In the genomic region with DNA sequence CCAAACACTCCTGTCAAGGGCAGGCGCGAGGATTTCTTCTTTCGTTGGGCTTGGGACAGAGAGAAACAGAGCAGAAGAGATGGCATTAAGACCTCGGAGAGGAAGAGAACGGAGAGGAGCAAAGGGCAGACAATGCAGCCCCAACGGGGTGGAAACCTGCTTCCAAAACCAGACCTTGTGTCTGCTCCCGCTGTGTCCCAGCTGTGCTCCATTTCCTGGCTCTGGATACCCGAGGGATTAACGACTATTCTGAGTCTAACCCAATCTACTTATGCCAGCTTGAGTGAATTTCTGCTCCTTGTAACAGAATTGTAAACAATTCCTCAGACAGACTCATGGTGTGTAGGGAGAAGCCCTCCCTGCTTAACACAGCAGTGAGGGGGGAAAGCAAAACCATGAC, we compare ENCODE assay signal across 10 mouse cellular contexts. TPM values are rescaled to one million over a fixed set of nuclear protein-coding genes. Genes with fewer than 3 reads are reported as not detected.
DNase-seq lines count a peak whose midpoint lies in the region; ATAC-seq lines count a peak whose summit lies in the region.
"Had no signal": no experiment of that assay in that cellular context is flagged by ENCODE, and none has a peak within 500 bp of the region (broad histone marks: within the 10 kb centered on the region; RNA-seq: fewer than 3 reads in every experiment).

No protein-coding gene starts in this region.

- intact Hi-C loops in left cerebral cortex, postnatal 14 days (cut with DNase I) = no loop called here

- H3K36me3 ChIP-seq in forebrain, embryonic 11.5 days (ENCODE audit: control insufficient read depth, insufficient read depth, low read length) = no peaks in the 10 kb centered on the region
- no peaks in the 10 kb centered on the region for H3K36me3 ChIP-seq in forebrain, embryonic 15.5 days
- 0 out of 2 replicates have a peak, but pooled peaks cover 5% of the 10 kb centered on the region for H3K36me3 ChIP-seq in midbrain, embryonic 10.5 days
- no peaks in the 10 kb centered on the region for H3K36me3 ChIP-seq in midbrain, embryonic 16.5 days (ENCODE audit: control insufficient read depth, insufficient read depth, low read length)
- no peaks in the 10 kb centered on the region for H3K36me3 ChIP-seq in hindbrain, embryonic 14.5 days (replicated peaks; ENCODE audit: control insufficient read depth, insufficient read depth)
- no peaks in the 10 kb centered on the region for H3K36me3 ChIP-seq in stomach, embryonic 15.5 days
- H3K36me3 ChIP-seq: heart, embryonic 15.5 days had no signal

- no peak for ATAC-seq in forebrain, embryonic 11.5 days (replicated peaks; ENCODE audit: low FRiP score)
- ATAC-seq in forebrain, embryonic 15.5 days (replicated peaks) = no peak
- ATAC-seq in midbrain, embryonic 16.5 days = no peak
- no peak for ATAC-seq in hindbrain, embryonic 14.5 days (ENCODE audit: low FRiP score)
- ATAC-seq in stomach, embryonic 15.5 days (ENCODE audit: insufficient read depth, low FRiP score, low read depth) = no peak
- no peak for ATAC-seq in frontal cortex, adult (ENCODE audit: low TSS enrichment)

- H3K9me3 ChIP-seq in forebrain, embryonic 11.5 days (ENCODE audit: control insufficient read depth, low read length) = no peaks in the 10 kb centered on the region
- H3K9me3 ChIP-seq in forebrain, embryonic 15.5 days = no peaks in the 10 kb centered on the region
- H3K9me3 ChIP-seq in midbrain, embryonic 10.5 days (replicated peaks) = no peaks in the 10 kb centered on the region
- H3K9me3 ChIP-seq in midbrain, embryonic 16.5 days (replicated peaks; ENCODE audit: control insufficient read depth, low read length, poor library complexity, severe bottlenecking) = no peaks in the 10 kb centered on the region
- no peaks in the 10 kb centered on the region for H3K9me3 ChIP-seq in hindbrain, embryonic 14.5 days (ENCODE audit: control insufficient read depth, low read length)
- no peaks in the 10 kb centered on the region for H3K9me3 ChIP-seq in stomach, embryonic 15.5 days
- H3K9me3 ChIP-seq: heart, embryonic 15.5 days had no signal

- H3K4me2 ChIP-seq in forebrain, embryonic 11.5 days (ENCODE audit: low read depth, low read length, severe bottlenecking) = peak overlapping the region; percentile 18; the same call in 1 of the 2 replicates
- no peak overlapping the region for H3K4me2 ChIP-seq in forebrain, embryonic 15.5 days (replicated peaks)
- no peak overlapping the region for H3K4me2 ChIP-seq in midbrain, embryonic 16.5 days (ENCODE audit: low read length)
- no peak overlapping the region for H3K4me2 ChIP-seq in hindbrain, embryonic 14.5 days (replicated peaks)
- H3K4me2 ChIP-seq in stomach, embryonic 15.5 days = no peak overlapping the region
- H3K4me2 ChIP-seq: heart, embryonic 15.5 days had no signal

- H3K9ac ChIP-seq in forebrain, embryonic 11.5 days (ENCODE audit: low read length) = no peak overlapping the region
- no peak overlapping the region for H3K9ac ChIP-seq in forebrain, embryonic 15.5 days (replicated peaks)
- no peak overlapping the region for H3K9ac ChIP-seq in midbrain, embryonic 16.5 days (ENCODE audit: low read depth, low read length)
- H3K9ac ChIP-seq in hindbrain, embryonic 14.5 days = no peak overlapping the region
- no peak overlapping the region for H3K9ac ChIP-seq in stomach, embryonic 15.5 days
- H3K9ac ChIP-seq: heart, embryonic 15.5 days had no signal

- H3K4me3 ChIP-seq in forebrain, embryonic 11.5 days (ENCODE audit: low read depth, low read length) = no peak overlapping the region
- no peak overlapping the region for H3K4me3 ChIP-seq in forebrain, embryonic 15.5 days
- H3K4me3 ChIP-seq in midbrain, embryonic 10.5 days = 0 out of 2 replicates have a peak overlapping the region, but pooled peaks have one; percentile 19
- no peak overlapping the region for H3K4me3 ChIP-seq in midbrain, embryonic 16.5 days (ENCODE audit: low read depth, low read length)
- no peak overlapping the region for H3K4me3 ChIP-seq in hindbrain, embryonic 14.5 days (replicated peaks; ENCODE audit: low read length)
- no peak overlapping the region for H3K4me3 ChIP-seq in stomach, embryonic 15.5 days (replicated peaks)
- H3K4me3 ChIP-seq: heart, embryonic 15.5 days had no signal

- H3K27me3 ChIP-seq in forebrain, embryonic 11.5 days (ENCODE audit: control insufficient read depth, insufficient read depth, low read length) = no peaks in the 10 kb centered on the region
- H3K27me3 ChIP-seq in forebrain, embryonic 15.5 days = no peaks in the 10 kb centered on the region
- no peaks in the 10 kb centered on the region for H3K27me3 ChIP-seq in midbrain, embryonic 10.5 days (ENCODE audit: low read depth, poor library complexity, severe bottlenecking)
- no peaks in the 10 kb centered on the region for H3K27me3 ChIP-seq in midbrain, embryonic 16.5 days (ENCODE audit: control insufficient read depth, insufficient read depth, low read depth, low read length)
- no peaks in the 10 kb centered on the region for H3K27me3 ChIP-seq in hindbrain, embryonic 14.5 days (ENCODE audit: control insufficient read depth, insufficient read depth, low read length)
- H3K27me3 ChIP-seq in stomach, embryonic 15.5 days (replicated peaks) = no peaks in the 10 kb centered on the region
- H3K27me3 ChIP-seq: heart, embryonic 15.5 days had no signal

- H3K27ac ChIP-seq in forebrain, embryonic 11.5 days (ENCODE audit: low read depth, low read length) = peak overlapping the region; percentile 59
- H3K27ac ChIP-seq in forebrain, embryonic 15.5 days (replicated peaks) = no peak overlapping the region
- peak overlapping the region; percentile 77 for H3K27ac ChIP-seq in midbrain, embryonic 10.5 days (replicated peaks)
- H3K27ac ChIP-seq in midbrain, embryonic 16.5 days (ENCODE audit: low read length) = no peak overlapping the region
- peak overlapping the region; percentile 40 for H3K27ac ChIP-seq in hindbrain, embryonic 14.5 days
- peak overlapping the region; percentile 36; the same call in 1 of the 2 replicates for H3K27ac ChIP-seq in stomach, embryonic 15.5 days
- H3K27ac ChIP-seq: heart, embryonic 15.5 days had no signal

- H3K4me1 ChIP-seq in forebrain, embryonic 11.5 days (replicated peaks; ENCODE audit: control insufficient read depth, insufficient read depth, low read length) = peaks cover 35% of the 10 kb centered on the region
- peaks cover 55% of the 10 kb centered on the region for H3K4me1 ChIP-seq in forebrain, embryonic 15.5 days
- H3K4me1 ChIP-seq in midbrain, embryonic 10.5 days = peaks cover 93% of the 10 kb centered on the region
- peaks cover 2% of the 10 kb centered on the region; the same call in 1 of the 2 replicates for H3K4me1 ChIP-seq in midbrain, embryonic 16.5 days (ENCODE audit: control insufficient read depth, insufficient read depth, low read length)
- H3K4me1 ChIP-seq in hindbrain, embryonic 14.5 days (replicated peaks; ENCODE audit: control insufficient read depth, insufficient read depth, low read length) = peaks cover 22% of the 10 kb centered on the region
- peaks cover 36% of the 10 kb centered on the region for H3K4me1 ChIP-seq in stomach, embryonic 15.5 days

- no peak for DNase-seq in forebrain, embryonic 11.5 days (ENCODE audit: low spot score)
- peak; percentile 61 for DNase-seq in midbrain, embryonic 10.5 days (ENCODE audit: low spot score)
- DNase-seq in hindbrain, embryonic 14.5 days (ENCODE audit: low spot score) = no peak
- DNase-seq in left cerebral cortex, postnatal 14 days (ENCODE audit: low spot score in 2 of 2) = no peak
- DNase-seq: adrenal gland, postnatal 14 days had no signal

- 5% methylated on average over 9 of the region's 9 CpGs for WGBS in forebrain, embryonic 11.5 days
- 22% methylated on average over 9 of the region's 9 CpGs for WGBS in forebrain, embryonic 15.5 days
- WGBS in midbrain, embryonic 10.5 days = 5% methylated on average over 9 of the region's 9 CpGs
- WGBS in midbrain, embryonic 16.5 days = 6% methylated on average over 9 of the region's 9 CpGs
- 17% methylated on average over 9 of the region's 9 CpGs for WGBS in hindbrain, embryonic 14.5 days
- WGBS in stomach, embryonic 15.5 days = 27% methylated on average over 9 of the region's 9 CpGs

RNA-seq across cellular contexts. Expression of a gene that starts 51.3 kb away (rescaled TPM):
- polyA plus RNA-seq in forebrain, embryonic 11.5 days (2014; fragmentation: Nextera tagmentation; extraction: Ambion mirVana) = 122 and 125 TPM in 2 replicates
- 118 and 120 TPM in 2 replicates for polyA plus RNA-seq in forebrain, embryonic 15.5 days (2015; fragmentation: Nextera tagmentation; extraction: Ambion mirVana)
- polyA plus RNA-seq in midbrain, embryonic 10.5 days (2016; fragmentation: Nextera tagmentation; extraction: Ambion mirVana) = 130 and 135 TPM in 2 replicates
- 121 and 123 TPM in 2 replicates for polyA plus RNA-seq in midbrain, embryonic 16.5 days (2015; fragmentation: Nextera tagmentation; extraction: Ambion mirVana)
- 127 TPM in 2 replicates for polyA plus RNA-seq in hindbrain, embryonic 14.5 days (2014; fragmentation: Nextera tagmentation; extraction: Ambion mirVana)
- polyA plus RNA-seq in stomach, embryonic 15.5 days (2015; fragmentation: Nextera tagmentation; extraction: Ambion mirVana) = 119 and 123 TPM in 2 replicates
- 10 to 100 TPM; 44.5 to 46.3 TPM for total RNA-seq in left cerebral cortex, postnatal 14 days (2021)

RNA-seq across cellular contexts. Expression of a gene that starts 51.3 kb away (rescaled TPM):
- polyA plus RNA-seq in forebrain, embryonic 11.5 days (2014; fragmentation: Nextera tagmentation; extraction: Ambion mirVana) = 18.6 and 20.7 TPM in 2 replicates
- 20.2 and 22.2 TPM in 2 replicates for polyA plus RNA-seq in forebrain, embryonic 15.5 days (2015; fragmentation: Nextera tagmentation; extraction: Ambion mirVana)
- polyA plus RNA-seq in midbrain, embryonic 10.5 days (2016; fragmentation: Nextera tagmentation; extraction: Ambion mirVana) = 23.4 and 24.5 TPM in 2 replicates
- 25.4 and 26.5 TPM in 2 replicates for polyA plus RNA-seq in midbrain, embryonic 16.5 days (2015; fragmentation: Nextera tagmentation; extraction: Ambion mirVana)
- polyA plus RNA-seq in hindbrain, embryonic 14.5 days (2014; fragmentation: Nextera tagmentation; extraction: Ambion mirVana) = 23.3 and 25.0 TPM in 2 replicates
- polyA plus RNA-seq in stomach, embryonic 15.5 days (2015; fragmentation: Nextera tagmentation; extraction: Ambion mirVana) = 24.7 and 25.8 TPM in 2 replicates
- total RNA-seq in left cerebral cortex, postnatal 14 days (2021) = 10 to 100 TPM; 15.0 to 15.1 TPM

Comparison
In these comparisons a context has a peak if more than half of its experiments do, and no peak if none do; other contexts are left out.
1. H3K27ac ChIP-seq: peak in forebrain, embryonic 11.5 days (single experiment), midbrain, embryonic 10.5 days (single experiment), hindbrain, embryonic 14.5 days (single experiment) and stomach, embryonic 15.5 days (single experiment); none in forebrain, embryonic 15.5 days (single experiment) and midbrain, embryonic 16.5 days (single experiment).